Mouse (Mus musculus) liver, embryonic 14.5 days (tissue): Measurements from ENCODE around the gene Ksr2. TPM values are rescaled to one million over a fixed set of nuclear protein-coding genes. Genes with fewer than 3 reads are reported as not detected.

Source experiments
- ATAC-seq: fragments of 200-750 bp; cut with Nextera tagmentation; 2 replicates; pipeline ENCODE4 v1.8.0; 2017; ENCODE audit warnings: moderate number of reproducible peaks, mild to moderate bottlenecking, moderate library complexity; ENCODE audit not compliant: insufficient read depth
- DNase-seq, 3 experiments: peaks; one replicate each; pipeline ENCODE4 v3.0.0-alpha.2; 2012 to 2013; ENCODE audit warnings: low read depth in 3 of 3, low spot score in 3 of 3
- H3K27ac ChIP-seq: fragments of 300-500 bp; sonication (generic); 2 replicates; pipeline ENCODE4 v1.5.1; 2014; ENCODE audit warnings: moderate library complexity, mild to moderate bottlenecking, control low read depth, inconsistent platforms
- H3K27me3 ChIP-seq: fragments of 300-500 bp; sonication (generic); 2 replicates; pipeline ENCODE4 v1.6.1; 2014; ENCODE audit warnings: mild to moderate bottlenecking, low read length, moderate library complexity; ENCODE audit not compliant: control insufficient read depth, insufficient read depth
- H3K36me3 ChIP-seq: fragments of 300-500 bp; sonication (generic); replicated peaks from 2 replicates; pipeline ENCODE4 v1.6.1; 2014; ENCODE audit warnings: low read depth; ENCODE audit not compliant: control insufficient read depth, insufficient read depth
- H3K4me1 ChIP-seq, 2 experiments: fragments of 200-500 bp in 1 of 2; fragments of 300-500 bp in 1 of 2; sonication (generic) in 1 of 2; replicated peaks; 2 replicates each; pipeline ENCODE4 v1.6.1; 2012 to 2014; ENCODE audit warnings: antibody characterized with exemption in 1 of 2, inconsistent platforms in 1 of 2, low read length in 1 of 2; ENCODE audit not compliant: control insufficient read depth in 2 of 2, insufficient read depth in 2 of 2
- H3K4me2 ChIP-seq: fragments of 300-500 bp; sonication (generic); 2 replicates; pipeline ENCODE4 v1.6.1; 2014; ENCODE audit warnings: low read depth, mild to moderate bottlenecking, control low read depth, moderate library complexity
- H3K4me3 ChIP-seq, 2 experiments: fragments of 200-500 bp in 1 of 2; fragments of 300-500 bp in 1 of 2; sonication (generic) in 1 of 2; 2 replicates each; pipeline ENCODE4 v1.5.1; 2012 to 2014; ENCODE audit warnings: low read depth in 2 of 2, low read length in 2 of 2, mild to moderate bottlenecking in 2 of 2, control low read depth in 1 of 2, inconsistent platforms in 1 of 2, moderate library complexity in 1 of 2; ENCODE audit not compliant: insufficient read depth in 1 of 2
- H3K9ac ChIP-seq: fragments of 300-500 bp; sonication (generic); replicated peaks from 2 replicates; pipeline ENCODE4 v1.6.1; 2014; ENCODE audit warnings: mild to moderate bottlenecking, control low read depth, moderate library complexity
- H3K9me3 ChIP-seq: fragments of 300-500 bp; sonication (generic); 2 replicates; pipeline ENCODE4 v1.6.1; 2016; ENCODE audit warnings: low read length, mixed read lengths; ENCODE audit not compliant: control insufficient read depth
- CTCF ChIP-seq: IDR thresholded peaks from 2 replicates; pipeline ENCODE4 v1.5.1; 2016; ENCODE audit warnings: antibody characterized with exemption, low read depth, control low read depth
- EP300 ChIP-seq: IDR thresholded peaks from 2 replicates; pipeline ENCODE4 v1.6.1; 2016; ENCODE audit warnings: antibody characterized with exemption, low read depth
- WGBS: fragments of 180-500 bp; shearing (Covaris S2); extraction: QIAGEN DNeasy Blood & Tissue Kit; methylation state at CpG from one replicate; pipeline ENCODE4 v1.1.7; 2014; ENCODE audit not compliant: insufficient replicate concordance; 5-methylcytosine and 5-hydroxymethylcytosine counted together
- polyA plus RNA-seq, 2 experiments: library from polyadenylated mRNA; depleted of rRNA in 1 of 2; stranded (reverse) in 1 of 2; unstranded in 1 of 2; fragments of >200 nt; fragmentation: Nextera tagmentation in 1 of 2; extraction: Ambion mirVana in 1 of 2; gene quantifications; 2 replicates each; pipeline versions ENCODE4 v1.2.1 to v1.2.3; 2012 to 2014

Gene Ksr2
- polyA plus RNA-seq, 2 experiments, result 0.01 to 0.04 TPM

DNA sequence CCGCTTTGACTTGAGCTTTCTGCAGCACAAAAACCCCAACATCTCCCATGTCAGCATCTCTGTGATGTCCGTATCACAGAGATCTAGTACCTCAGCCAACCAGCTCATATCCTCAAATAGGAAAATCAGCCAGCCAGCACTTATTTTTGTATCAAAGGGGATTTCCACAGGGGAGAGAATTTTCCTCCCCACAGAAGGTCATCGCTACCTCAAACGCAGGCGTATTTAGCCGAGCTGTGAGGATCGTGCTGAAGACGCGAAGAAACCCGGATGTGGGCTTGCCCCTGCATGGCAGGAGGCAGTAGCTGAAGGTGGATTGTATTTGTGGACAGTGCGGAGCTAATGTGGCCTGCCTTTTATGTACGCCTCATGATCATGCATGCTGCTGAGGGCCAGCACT is 67.8 kb downstream of the Ksr2 start:
- no peak for TF ChIP-seq CTCF
- TF ChIP-seq EP300, result no peak

DNA sequence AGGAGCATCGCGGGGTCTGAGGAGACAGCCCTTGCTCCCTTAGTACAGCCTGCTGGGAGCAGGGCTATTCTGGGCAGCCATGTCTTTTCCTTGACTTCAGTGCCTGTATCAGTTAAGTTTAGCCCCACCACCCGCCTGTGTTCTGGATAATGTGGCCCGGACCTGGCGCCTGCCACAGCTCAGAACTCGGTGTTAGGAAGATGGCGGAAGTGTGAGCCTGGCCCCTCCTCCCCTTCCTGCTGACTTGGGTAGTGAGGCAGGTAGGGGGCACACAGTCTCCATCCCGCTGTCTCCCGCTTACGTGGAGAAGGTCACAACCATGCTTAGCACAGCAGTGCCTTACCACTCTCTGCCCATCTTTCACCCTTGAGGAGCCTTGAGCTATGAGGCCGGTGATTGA is 68.2 kb downstream of the Ksr2 start:
- TF ChIP-seq CTCF (no peak), EP300 (no peak)
- WGBS, result 67% methylated on average over 11 of the region's 11 CpGs
- H3K4me2 ChIP-seq, result no peak overlapping the region
- ATAC-seq (no peak), DNase-seq (no peak)
- no peaks in the 10 kb centered on the region for H3K27me3 ChIP-seq
- H3K4me3 ChIP-seq, result no peak overlapping the region
- H3K36me3 ChIP-seq, result no peaks in the 10 kb centered on the region
- no peaks in the 10 kb centered on the region for H3K4me1 ChIP-seq
- no peaks in the 10 kb centered on the region for H3K9me3 ChIP-seq
- H3K9ac ChIP-seq, result no peak overlapping the region
- no peak overlapping the region for H3K27ac ChIP-seq

More for the DNA sequence above, 67.8 kb downstream of the Ksr2 start:
- Histone ChIP-seq H3K4me1 (no peaks in the 10 kb centered on the region), H3K4me3 (no peak overlapping the region), H3K27ac (no peak overlapping the region), H3K4me2 (no peak overlapping the region), H3K36me3 (no peaks in the 10 kb centered on the region), H3K27me3 (no peaks in the 10 kb centered on the region), H3K9me3 (no peaks in the 10 kb centered on the region), H3K9ac (no peak overlapping the region)
- ATAC-seq, result no peak
- no peak for DNase-seq
- 76% methylated on average over 12 of the region's 12 CpGs for WGBS

DNA sequence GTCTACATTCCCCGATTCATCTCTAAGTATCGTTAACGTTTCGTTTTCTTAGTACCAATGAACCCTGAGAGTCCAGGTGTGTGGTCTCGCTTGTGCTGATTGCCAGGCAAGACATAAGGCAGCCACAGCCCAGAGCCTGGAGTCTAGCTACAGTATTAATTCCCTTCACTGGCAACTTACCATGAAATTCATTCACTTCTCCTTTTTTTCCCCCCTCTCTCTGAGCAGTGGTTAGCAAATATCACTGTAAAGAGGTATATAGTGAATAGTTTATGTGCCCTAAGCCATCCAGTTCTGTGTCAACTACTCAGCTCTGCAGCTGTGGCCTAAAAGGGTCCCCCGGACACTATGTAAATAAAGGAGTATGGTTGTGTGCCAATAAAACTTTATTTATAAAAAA is 71.6 kb downstream of the Ksr2 start:
- no peak for ATAC-seq
- no peak overlapping the region for H3K4me2 ChIP-seq
- H3K4me3 ChIP-seq, result no peak overlapping the region
- no peak overlapping the region for H3K9ac ChIP-seq
- H3K27ac ChIP-seq, result no peak overlapping the region
- no peaks in the 10 kb centered on the region for H3K9me3 ChIP-seq
- no peaks in the 10 kb centered on the region for H3K4me1 ChIP-seq
- 65% methylated on average over 6 of the region's 6 CpGs for WGBS
- no peaks in the 10 kb centered on the region for H3K27me3 ChIP-seq
- no peak for TF ChIP-seq EP300
- TF ChIP-seq CTCF, result no peak
- DNase-seq, result no peak
- no peaks in the 10 kb centered on the region for H3K36me3 ChIP-seq

DNA sequence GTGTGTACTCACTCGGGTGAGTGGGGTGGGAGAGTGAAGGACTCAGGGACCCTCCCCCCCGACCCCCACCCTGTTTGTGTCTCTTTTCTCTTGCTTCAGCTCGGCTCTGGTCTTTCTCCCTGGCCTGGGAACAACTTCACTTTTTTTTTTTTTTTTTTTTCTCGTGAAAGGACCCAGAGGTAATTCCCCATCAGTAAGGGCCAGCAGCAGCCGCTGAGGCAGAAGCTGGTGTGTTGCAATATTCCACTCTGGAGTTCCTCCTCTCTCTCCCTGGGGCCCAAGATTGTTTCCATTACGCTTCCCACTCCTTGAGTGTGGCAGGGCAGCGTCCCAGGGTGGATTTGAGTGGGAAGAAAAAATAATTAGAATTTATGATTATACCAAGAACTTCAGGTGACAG is 72.3 kb downstream of the Ksr2 start:
- TF ChIP-seq CTCF (no peak), EP300 (no peak)
- ATAC-seq (no peak), DNase-seq (no peak)
- no peaks in the 10 kb centered on the region for H3K4me1 ChIP-seq
- H3K9ac ChIP-seq, result no peak overlapping the region
- H3K9me3 ChIP-seq, result no peaks in the 10 kb centered on the region
- H3K36me3 ChIP-seq, result no peaks in the 10 kb centered on the region
- 49% methylated on average over 7 of the region's 7 CpGs for WGBS
- no peak overlapping the region for H3K4me2 ChIP-seq
- H3K4me3 ChIP-seq, result no peak overlapping the region
- no peak overlapping the region for H3K27ac ChIP-seq
- H3K27me3 ChIP-seq, result no peaks in the 10 kb centered on the region

DNA sequence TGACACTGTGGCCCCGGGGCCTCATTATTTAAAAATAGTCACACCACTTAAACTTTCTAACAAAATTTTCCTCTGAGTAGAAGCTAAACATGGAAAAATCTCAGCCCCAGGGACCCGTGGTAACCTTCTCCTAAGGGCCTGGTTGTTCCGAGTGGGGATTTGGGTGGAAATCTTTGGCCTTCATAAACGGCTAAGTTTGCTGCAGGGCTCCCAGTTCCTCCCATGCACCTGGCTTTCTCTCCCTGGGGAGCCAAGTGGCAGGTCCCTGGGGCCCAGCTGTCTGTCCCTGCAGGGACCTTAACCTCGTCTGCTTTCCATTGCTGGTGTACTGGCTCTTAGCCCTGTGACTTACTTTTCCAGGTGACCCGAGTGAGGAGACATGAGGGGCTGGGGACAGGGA is 74.4 kb downstream of the Ksr2 start:
- H3K36me3 ChIP-seq, result no peaks in the 10 kb centered on the region
- TF ChIP-seq EP300 (no peak), CTCF (no peak)
- WGBS, result 61% methylated on average over 6 of the region's 6 CpGs

More for the DNA sequence above, 74.4 kb downstream of the Ksr2 start:
- no peak overlapping the region for H3K4me3 ChIP-seq
- ATAC-seq (no peak), DNase-seq (no peak)
- H3K27me3 ChIP-seq, result no peaks in the 10 kb centered on the region
- no peak overlapping the region for H3K9ac ChIP-seq
- H3K4me2 ChIP-seq, result no peak overlapping the region
- H3K27ac ChIP-seq, result no peak overlapping the region
- H3K4me1 ChIP-seq, result no peaks in the 10 kb centered on the region
- H3K9me3 ChIP-seq, result no peaks in the 10 kb centered on the region
